Mouse (Mus musculus) midbrain, embryonic 12.5 days (tissue): ENCODE results near the gene Dlst. TPM values are rescaled to one million over a fixed set of nuclear protein-coding genes. Genes with fewer than 3 reads are reported as not detected.
"Not testable (repeated sequence)": the region's sequence is repeated elsewhere in the genome, so short reads cannot be mapped to it uniquely, and the experiment has no call there.

Experiments
- ATAC-seq: fragments of 200-750 bp; cut with Nextera tagmentation; 2 replicates; pipeline ENCODE4 v1.8.0; 2017; ENCODE audit warnings: low read depth, moderate TSS enrichment, moderate library complexity; ENCODE audit not compliant: low FRiP score
- H3K27ac ChIP-seq: fragments of 300-500 bp; sonication (generic); replicated peaks from 2 replicates; pipeline ENCODE4 v1.5.1; 2016; ENCODE audit warnings: mild to moderate bottlenecking
- H3K27me3 ChIP-seq: fragments of 300-500 bp; sonication (generic); 2 replicates; pipeline ENCODE4 v1.6.1; 2016; ENCODE audit warnings: mild to moderate bottlenecking
- H3K36me3 ChIP-seq: fragments of 300-500 bp; sonication (generic); 2 replicates; pipeline ENCODE4 v1.6.1; 2016
- H3K4me1 ChIP-seq: fragments of 300-500 bp; sonication (generic); 2 replicates; pipeline ENCODE4 v1.6.1; 2016
- H3K4me2 ChIP-seq: fragments of 300-500 bp; sonication (generic); replicated peaks from 2 replicates; pipeline ENCODE4 v1.6.1; 2016; ENCODE audit warnings: mild to moderate bottlenecking, moderate library complexity
- H3K4me3 ChIP-seq: fragments of 300-500 bp; sonication (generic); 2 replicates; pipeline ENCODE4 v1.5.1; 2016; ENCODE audit warnings: mild to moderate bottlenecking
- H3K9ac ChIP-seq: fragments of 300-500 bp; sonication (generic); replicated peaks from 2 replicates; pipeline ENCODE4 v1.6.1; 2016; ENCODE audit warnings: mild to moderate bottlenecking, moderate library complexity
- H3K9me3 ChIP-seq: fragments of 300-500 bp; sonication (generic); 2 replicates; pipeline ENCODE4 v1.6.1; 2016; ENCODE audit warnings: mild to moderate bottlenecking
- WGBS: fragments of 180-500 bp; shearing (Covaris S2); methylation state at CpG from one replicate; pipeline ENCODE4 v1.1.7; 2016; 5-methylcytosine and 5-hydroxymethylcytosine counted together
- polyA plus RNA-seq: library from polyadenylated mRNA; unstranded; fragments of >200 nt; fragmentation: Nextera tagmentation; extraction: Ambion mirVana; gene quantifications from 2 replicates; pipeline ENCODE4 v1.2.1, GENCODE M21; 2016

The Dlst gene
- polyA plus RNA-seq, 1 experiment from 2014 or later, result 107 TPM

- no peak overlapping the region for H3K4me3 ChIP-seq
- no peak overlapping the region for H3K4me2 ChIP-seq
- WGBS, result 86% methylated on average over 6 of the region's 6 CpGs
- no peaks in the 10 kb centered on the region for H3K4me1 ChIP-seq
- no peak for ATAC-seq
- no peaks in the 10 kb centered on the region for H3K36me3 ChIP-seq
- no peak overlapping the region for H3K9ac ChIP-seq
- no peaks in the 10 kb centered on the region for H3K9me3 ChIP-seq
- H3K27me3 ChIP-seq, result peaks cover 7% of the 10 kb centered on the region
- no peak overlapping the region for H3K27ac ChIP-seq
These were observed 30.5 kb downstream of the Dlst start for GRCm38 (mm10) chr12:85141096-85141495.

- H3K27ac ChIP-seq, result no peak overlapping the region
- H3K36me3 ChIP-seq, result no peaks in the 10 kb centered on the region
- peaks cover 7% of the 10 kb centered on the region for H3K27me3 ChIP-seq
- H3K4me3 ChIP-seq, result no peak overlapping the region
- 15% methylated on average over 4 of the region's 4 CpGs for whole genome bisulfite sequencing
- H3K9ac ChIP-seq, result no peak overlapping the region
- H3K9me3 ChIP-seq, result no peaks in the 10 kb centered on the region
- peaks cover 5% of the 10 kb centered on the region for H3K4me1 ChIP-seq
- peak; percentile 64; the same call in 1 of the 2 replicates for ATAC-seq
- H3K4me2 ChIP-seq, result no peak overlapping the region
These were observed 32.2 kb downstream of the Dlst start for GRCm38 (mm10) chr12:85142803-85143202.

- not testable (repeated sequence) for H3K4me3 ChIP-seq
These were observed 33.6 kb downstream of the Dlst start for GRCm38 (mm10) chr12:85144276-85144675.

GRCm38 (mm10) chr12:85144821-85145220 is 34.2 kb downstream of the Dlst start:
- no peak overlapping the region for H3K4me2 ChIP-seq
- no peak overlapping the region for H3K4me3 ChIP-seq
- no peak for ATAC-seq
- no peaks in the 10 kb centered on the region for H3K9me3 ChIP-seq
- H3K27me3 ChIP-seq, result peaks cover 17% of the 10 kb centered on the region
- no peaks in the 10 kb centered on the region for H3K36me3 ChIP-seq
- peaks cover 5% of the 10 kb centered on the region for H3K4me1 ChIP-seq
- WGBS, result 87% methylated on average over 4 of the region's 4 CpGs
- no peak overlapping the region for H3K27ac ChIP-seq
- no peak overlapping the region for H3K9ac ChIP-seq

More at GRCm38 (mm10) chr12:85144276-85144675, 33.6 kb downstream of the Dlst start:
- H3K4me1 ChIP-seq, H3K9ac ChIP-seq, H3K4me2 ChIP-seq, H3K27ac ChIP-seq, H3K36me3 ChIP-seq, H3K9me3 ChIP-seq, ATAC-seq: not testable (repeated sequence)
- WGBS, result 64% methylated on average over 2 of the region's 2 CpGs
- peaks cover 13% of the 10 kb centered on the region for H3K27me3 ChIP-seq

- no peak overlapping the region for H3K4me2 ChIP-seq
- no peak overlapping the region for H3K9ac ChIP-seq
- no peaks in the 10 kb centered on the region for H3K36me3 ChIP-seq
- no peaks in the 10 kb centered on the region for H3K9me3 ChIP-seq
- no peak overlapping the region for H3K4me3 ChIP-seq
- H3K27ac ChIP-seq, result no peak overlapping the region
- no peak for ATAC-seq
- H3K4me1 ChIP-seq, result peaks cover 11% of the 10 kb centered on the region
- 75% methylated on average over 9 of the region's 9 CpGs for WGBS
- peaks cover 19% of the 10 kb centered on the region for H3K27me3 ChIP-seq
These were observed 35.0 kb downstream of the Dlst start for GRCm38 (mm10) chr12:85145630-85146029.

GRCm38 (mm10) chr12:85146355-85146754 is 35.7 kb downstream of the Dlst start:
- Histone ChIP-seq H3K27ac (no peak overlapping the region), H3K27me3 (peaks cover 26% of the 10 kb centered on the region), H3K36me3 (no peaks in the 10 kb centered on the region), H3K4me1 (peaks cover 15% of the 10 kb centered on the region), H3K4me2 (no peak overlapping the region), H3K9me3 (no peaks in the 10 kb centered on the region), H3K9ac (no peak overlapping the region), H3K4me3 (no peak overlapping the region)
- ATAC-seq, result no peak
- WGBS, result 40% methylated on average over 9 of the region's 11 CpGs

- Histone ChIP-seq H3K27me3 (peaks cover 31% of the 10 kb centered on the region), H3K9ac (no peak overlapping the region), H3K9me3 (no peaks in the 10 kb centered on the region), H3K4me3 (no peak overlapping the region), H3K4me1 (peaks cover 15% of the 10 kb centered on the region), H3K4me2 (no peak overlapping the region), H3K36me3 (no peaks in the 10 kb centered on the region), H3K27ac (no peak overlapping the region)
- WGBS, result 75% methylated on average over 9 of the region's 9 CpGs
- no peak for ATAC-seq
These were observed 36.2 kb downstream of the Dlst start for GRCm38 (mm10) chr12:85146881-85147280.

GRCm38 (mm10) chr12:85150321-85151001 is 39.8 kb downstream of the Dlst start:
- Histone ChIP-seq H3K4me2 (peak overlapping the region; percentile 47), H3K4me1 (peaks cover 15% of the 10 kb centered on the region), H3K27me3 (peaks cover 31% of the 10 kb centered on the region), H3K4me3 (peak overlapping the region; percentile 44), H3K9ac (peak overlapping the region; percentile 35), H3K27ac (no peak overlapping the region), H3K36me3 (no peaks in the 10 kb centered on the region), H3K9me3 (no peaks in the 10 kb centered on the region)
- WGBS, result 7% methylated on average over 20 of the region's 20 CpGs
- ATAC-seq, result peak; percentile 30; the same call in 1 of the 2 replicates

- H3K4me2 ChIP-seq, result peak within 1 kb of the TSS; percentile 47
- no peak within 1 kb of the TSS for H3K27ac ChIP-seq
- H3K4me3 ChIP-seq, result peak within 1 kb of the TSS; percentile 44
- H3K4me1 ChIP-seq, result peaks cover 15% of the 10 kb centered on the region
- peaks cover 31% of the 10 kb centered on the region for H3K27me3 ChIP-seq
- peak within 1 kb of the TSS; percentile 35 for H3K9ac ChIP-seq
- WGBS, result 16% methylated on average over 28 of the region's 28 CpGs
- no peaks in the 10 kb centered on the region for H3K9me3 ChIP-seq
- no peaks in the 10 kb centered on the region for H3K36me3 ChIP-seq
- peak; percentile 83 for ATAC-seq
These were observed 40.6 kb downstream of the Dlst start, which contains the start of gene Rps6kl1 for GRCm38 (mm10) chr12:85151002-85151774. Gene Rps6kl1, minus strand, starts transcription at chr12:85151264.

GRCm38 (mm10) chr12:85153011-85153410 is 42.4 kb downstream of the Dlst start:
- Histone ChIP-seq H3K9ac (no peak overlapping the region), H3K4me1 (peaks cover 10% of the 10 kb centered on the region; the same call in 1 of the 2 replicates), H3K27me3 (peaks cover 31% of the 10 kb centered on the region), H3K36me3 (no peaks in the 10 kb centered on the region), H3K27ac (no peak overlapping the region), H3K4me2 (no peak overlapping the region), H3K4me3 (no peak overlapping the region), H3K9me3 (no peaks in the 10 kb centered on the region)
- 86% methylated on average over 3 of the region's 3 CpGs for WGBS
- no peak for ATAC-seq

GRCm38 (mm10) chr12:85156324-85156723 is 45.7 kb downstream of the Dlst start:
- Histone ChIP-seq H3K4me3 (no peak overlapping the region), H3K27ac (no peak overlapping the region), H3K36me3 (no peaks in the 10 kb centered on the region), H3K4me1 (no peaks in the 10 kb centered on the region), H3K27me3 (peaks cover 6% of the 10 kb centered on the region), H3K9ac (no peak overlapping the region), H3K4me2 (no peak overlapping the region), H3K9me3 (no peaks in the 10 kb centered on the region)
- 84% methylated on average over 6 of the region's 6 CpGs for WGBS
- ATAC-seq, result no peak

- 92% methylated on average over 14 of the region's 14 CpGs for WGBS
- Histone ChIP-seq H3K4me3 (no peak overlapping the region), H3K36me3 (no peaks in the 10 kb centered on the region), H3K9me3 (no peaks in the 10 kb centered on the region), H3K27me3 (no peaks in the 10 kb centered on the region), H3K4me1 (no peaks in the 10 kb centered on the region), H3K4me2 (no peak overlapping the region), H3K9ac (no peak overlapping the region), H3K27ac (no peak overlapping the region)
- no peak for ATAC-seq
These were observed 47.3 kb downstream of the Dlst start for GRCm38 (mm10) chr12:85157797-85158460.
